Mouse (Mus musculus) liver, adult 2 months (tissue): ENCODE measurements around the gene E130308A19Rik.

ENCODE experiments used
- CTCF ChIP-seq: fragments of 200-500 bp; IDR thresholded peaks from 2 replicates; pipeline ENCODE4 v1.5.1; 2011; ENCODE audit warnings: low read depth, low read length, control low read depth
- POLR2A ChIP-seq: fragments of 200-500 bp; IDR thresholded peaks from 2 replicates; pipeline ENCODE4 v1.6.1; 2011; ENCODE audit warnings: low read length, control low read depth; ENCODE audit not compliant: insufficient read depth; ENCODE audit errors: extremely low read depth

- TF ChIP-seq CTCF (no peak), POLR2A (no peak)
These were observed 56.9 kb downstream of the E130308A19Rik start for GRCm38 (mm10) chr4:59682950-59683349.
